Mouse (Mus musculus) adrenal gland, postnatal 25 days (tissue): ENCODE data around the gene Ankrd33b. TPM values are rescaled to one million over a fixed set of nuclear protein-coding genes. Genes with fewer than 3 reads are reported as not detected.

Experiments
- DNase-seq: peaks from one replicate; pipeline ENCODE4 v3.0.0; 2021; ENCODE audit warnings: mixed read lengths
- total RNA-seq: library from RNA; stranded (reverse); gene quantifications from 2 replicates; pipeline ENCODE4 v1.2.3, GENCODE M21; 2021

Ankrd33b gene
- total RNA-seq, 1 experiment from 2014 or later: 0.82 TPM

- DNase-seq: no peak
Measured at GRCm38 (mm10) chr15:31366596-31367480, 688 bp downstream of the Ankrd33b start.

- peak; percentile 20 for DNase-seq
Measured at GRCm38 (mm10) chr15:31365720-31366591, 1.6 kb downstream of the Ankrd33b start.

- no peak for DNase-seq
Measured at GRCm38 (mm10) chr15:31365041-31365719, 2.3 kb downstream of the Ankrd33b start.

GRCm38 (mm10) chr15:31364396-31364795 lies 3.1 kb downstream of the Ankrd33b start:
- no peak for DNase-seq

- DNase-seq: no peak
Measured at GRCm38 (mm10) chr15:31363981-31364361, 3.6 kb downstream of the Ankrd33b start.

- no peak for DNase-seq
Measured at GRCm38 (mm10) chr15:31363241-31363980, 4.1 kb downstream of the Ankrd33b start.

GRCm38 (mm10) chr15:31361259-31361853 lies 6.2 kb downstream of the Ankrd33b start:
- DNase-seq: no peak

GRCm38 (mm10) chr15:31360593-31360992 lies 6.9 kb downstream of the Ankrd33b start:
- DNase-seq: no peak

- DNase-seq: no peak
Measured at GRCm38 (mm10) chr15:31359805-31360204, 7.7 kb downstream of the Ankrd33b start.

- no peak for DNase-seq
Measured at GRCm38 (mm10) chr15:31352494-31353279, 14.8 kb downstream of the Ankrd33b start.

GRCm38 (mm10) chr15:31349810-31350341 lies 17.6 kb downstream of the Ankrd33b start:
- DNase-seq: no peak

- no peak for DNase-seq
Measured at GRCm38 (mm10) chr15:31349046-31349445, 18.5 kb downstream of the Ankrd33b start.

GRCm38 (mm10) chr15:31348241-31348640 lies 19.3 kb downstream of the Ankrd33b start:
- no peak for DNase-seq

- no peak for DNase-seq
Measured at GRCm38 (mm10) chr15:31346508-31346907, 21.0 kb downstream of the Ankrd33b start.

GRCm38 (mm10) chr15:31345366-31345765 lies 22.2 kb downstream of the Ankrd33b start:
- DNase-seq: no peak

GRCm38 (mm10) chr15:31344811-31345211 lies 22.7 kb downstream of the Ankrd33b start:
- DNase-seq: no peak

- no peak for DNase-seq
Measured at GRCm38 (mm10) chr15:31343602-31344001, 23.9 kb downstream of the Ankrd33b start.

GRCm38 (mm10) chr15:31342496-31342901 lies 25.0 kb downstream of the Ankrd33b start:
- no peak for DNase-seq

GRCm38 (mm10) chr15:31342001-31342400 lies 25.5 kb downstream of the Ankrd33b start:
- no peak for DNase-seq

GRCm38 (mm10) chr15:31338656-31339291 lies 28.8 kb downstream of the Ankrd33b start:
- DNase-seq: no peak
